Mouse (Mus musculus): ENCODE measurements around the gene Fam155a.
"Not testable (repeated sequence)": the region's sequence is repeated elsewhere in the genome, so short reads cannot be mapped to it uniquely, and the experiment has no call there.

Fam155a gene

GRCm38 (mm10) chr8:9770999-9771605, at the start of gene Fam155a:
Gene Fam155a (minus strand): TSS chr8:9771161.
- DNase-seq: peak; percentile 61

- peak; percentile 1 for DNase-seq
These were observed 42.4 kb upstream of the Fam155a start for GRCm38 (mm10) chr8:9813273-9813946.

- DNase-seq: no peak
These were observed 40.1 kb upstream of the Fam155a start for GRCm38 (mm10) chr8:9810955-9811530.

GRCm38 (mm10) chr8:9808596-9808995, 37.6 kb upstream of the Fam155a start:
- no peak for DNase-seq

GRCm38 (mm10) chr8:9805676-9806075, 34.7 kb upstream of the Fam155a start:
- no peak for DNase-seq

GRCm38 (mm10) chr8:9800346-9800745, 29.4 kb upstream of the Fam155a start:
- DNase-seq: not testable (repeated sequence)

GRCm38 (mm10) chr8:9799923-9800322, 29.0 kb upstream of the Fam155a start:
- DNase-seq: no peak

- no peak for DNase-seq
These were observed 26.6 kb upstream of the Fam155a start for GRCm38 (mm10) chr8:9797514-9797913.

GRCm38 (mm10) chr8:9795724-9796123, 24.8 kb upstream of the Fam155a start:
- no peak for DNase-seq

- no peak for DNase-seq
These were observed 22.4 kb upstream of the Fam155a start for GRCm38 (mm10) chr8:9793351-9793750.

- DNase-seq: no peak
These were observed 9.4 kb upstream of the Fam155a start for GRCm38 (mm10) chr8:9780332-9780731.

GRCm38 (mm10) chr8:9778148-9778547, 7.2 kb upstream of the Fam155a start:
- no peak for DNase-seq

- no peak for DNase-seq
These were observed 5.9 kb upstream of the Fam155a start for GRCm38 (mm10) chr8:9776818-9777217.

GRCm38 (mm10) chr8:9772519-9772840, 1.5 kb upstream of the Fam155a start:
- DNase-seq: peak; percentile 31

GRCm38 (mm10) chr8:9771606-9772518, 901 bp upstream of the Fam155a start:
- DNase-seq: peak; percentile 53

- peak; percentile 53 for DNase-seq
These were observed 531 bp downstream of the Fam155a start for GRCm38 (mm10) chr8:9770261-9770998.

- no peak for DNase-seq
These were observed 1.9 kb downstream of the Fam155a start for GRCm38 (mm10) chr8:9769061-9769460.

GRCm38 (mm10) chr8:9735169-9735568, 35.8 kb downstream of the Fam155a start:
- DNase-seq: no peak

- DNase-seq: no peak
These were observed 61.2 kb downstream of the Fam155a start for GRCm38 (mm10) chr8:9709791-9710190.

- no peak for DNase-seq
These were observed 63.5 kb downstream of the Fam155a start for GRCm38 (mm10) chr8:9707433-9707832.

- no peak for DNase-seq
These were observed 76.2 kb downstream of the Fam155a start for GRCm38 (mm10) chr8:9694794-9695193.

GRCm38 (mm10) chr8:9692370-9692769, 78.6 kb downstream of the Fam155a start:
- DNase-seq: no peak

GRCm38 (mm10) chr8:9660014-9660413, 110.9 kb downstream of the Fam155a start:
- not testable (repeated sequence) for DNase-seq

All from cerebellum, adult 11 months (tissue).